8 mouse cellular contexts compared by ENCODE assay signal in the genomic region with DNA sequence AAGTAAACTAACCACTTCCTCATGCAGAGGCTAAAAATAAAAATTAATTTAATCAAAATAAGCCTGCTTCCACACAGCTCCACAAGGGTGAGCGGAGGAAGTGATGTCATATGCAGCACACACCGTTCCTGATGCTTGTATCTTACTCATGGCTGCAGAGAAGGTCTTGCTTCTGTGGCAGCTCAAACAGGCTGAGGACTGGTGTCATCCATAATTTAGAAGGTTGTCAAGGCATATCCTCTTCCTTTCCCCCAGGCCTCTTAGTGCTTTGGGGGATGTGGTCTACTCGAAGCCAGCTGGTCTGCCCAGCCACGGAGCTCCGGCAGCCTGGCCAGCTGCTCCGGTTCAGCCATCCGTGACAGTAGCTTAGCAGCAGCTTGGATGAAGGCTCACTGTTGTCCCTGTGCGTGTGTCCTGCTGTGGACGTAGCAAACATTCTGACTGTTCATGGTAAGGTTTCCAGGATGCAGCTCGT. TPM values are rescaled to one million over a fixed set of nuclear protein-coding genes. Genes with fewer than 3 reads are reported as not detected.
DNase-seq lines count a peak whose midpoint lies in the region; ATAC-seq and TF ChIP-seq lines count a peak whose summit lies in the region.

No protein-coding gene starts in this region.

- dilution Hi-C loops in CH12.LX (cut with MboI; ENCODE audit: extremely low pct_ligation_motif_present, extremely low pct_unique_long_range_greater_than_20kb, low sequenced_read_pairs), result no loop called here

- no peak for TF ChIP-seq EP300 in CH12.LX (IDR thresholded peaks at IDR 0.05; ENCODE audit: low read length)
- TF ChIP-seq EP300 in heart, postnatal 0 days (IDR thresholded peaks at IDR 0.05; ENCODE audit: low read depth), result no peak

- TF ChIP-seq RAD21 in CH12.LX (IDR thresholded peaks at IDR 0.05; ENCODE audit: low read depth, low read length), result no peak

- no peaks in the 10 kb centered on the region for H3K9me3 ChIP-seq in CH12.LX (replicated peaks; ENCODE audit: low read length)
- no peaks in the 10 kb centered on the region for H3K9me3 ChIP-seq in heart, postnatal 0 days (replicated peaks; ENCODE audit: control insufficient read depth, low read length)
- no peaks in the 10 kb centered on the region for H3K9me3 ChIP-seq in midbrain, embryonic 16.5 days (replicated peaks; ENCODE audit: control insufficient read depth, low read length, poor library complexity, severe bottlenecking)

- H3K4me3 ChIP-seq in CH12.LX (replicated peaks in 1 of 3; ENCODE audit: low read depth in 2 of 3, low read length in 2 of 3, poor library complexity in 1 of 3), result no peak overlapping the region
- H3K4me3 ChIP-seq in cortical plate, adult 2 months (ENCODE audit: insufficient read depth, low read length), result no peak overlapping the region
- no peak overlapping the region for H3K4me3 ChIP-seq in heart, postnatal 0 days (ENCODE audit: low read depth, low read length)
- H3K4me3 ChIP-seq in midbrain, embryonic 16.5 days (ENCODE audit: low read depth, low read length), result no peak overlapping the region

- TF ChIP-seq CTCF in CH12.LX (conservative IDR thresholded peaks at IDR 0.05 in 1 of 2, IDR thresholded peaks at IDR 0.05 in 1 of 2; ENCODE audit: low read depth in 2 of 2, low read length in 2 of 2), result no peak
- no peak for TF ChIP-seq CTCF in cortical plate, adult 2 months (IDR thresholded peaks at IDR 0.05; ENCODE audit: extremely low read depth, insufficient read depth, low read length)
- no peak for TF ChIP-seq CTCF in heart, postnatal 0 days (IDR thresholded peaks at IDR 0.05; ENCODE audit: low read depth)

- H3K9ac ChIP-seq in CH12.LX (ENCODE audit: insufficient read depth, low read depth), result no peak overlapping the region
- H3K9ac ChIP-seq in heart, postnatal 0 days (replicated peaks; ENCODE audit: low read depth, low read length), result no peak overlapping the region
- no peak overlapping the region for H3K9ac ChIP-seq in midbrain, embryonic 16.5 days (ENCODE audit: low read depth, low read length)

- no peak overlapping the region for H3K27ac ChIP-seq in CH12.LX (ENCODE audit: insufficient read depth, low read depth)
- peak overlapping the region; percentile 43 for H3K27ac ChIP-seq in cortical plate, adult 2 months (ENCODE audit: insufficient read depth, low read length)
- peak overlapping the region; percentile 72 for H3K27ac ChIP-seq in heart, postnatal 0 days (ENCODE audit: low read depth)
- no peak overlapping the region for H3K27ac ChIP-seq in midbrain, embryonic 16.5 days (ENCODE audit: low read length)

- no peak overlapping the region for H3K4me2 ChIP-seq in CH12.LX (ENCODE audit: insufficient read depth, low read depth, poor library complexity, severe bottlenecking)
- peak overlapping the region; percentile 12; the same call in 1 of the 2 replicates for H3K4me2 ChIP-seq in heart, postnatal 0 days (ENCODE audit: low read depth, low read length)
- H3K4me2 ChIP-seq in midbrain, embryonic 16.5 days (ENCODE audit: low read length), result peak overlapping the region; percentile 5; the same call in 1 of the 2 replicates

- no peaks in the 10 kb centered on the region for H3K36me3 ChIP-seq in CH12.LX (replicated peaks in 1 of 2; ENCODE audit: control insufficient read depth in 1 of 2, insufficient read depth in 1 of 2, low read length in 1 of 2)
- no peaks in the 10 kb centered on the region for H3K36me3 ChIP-seq in heart, postnatal 0 days (replicated peaks; ENCODE audit: control insufficient read depth, insufficient read depth, low read length)
- H3K36me3 ChIP-seq in midbrain, embryonic 16.5 days (ENCODE audit: control insufficient read depth, insufficient read depth, low read length), result no peaks in the 10 kb centered on the region

- no peaks in the 10 kb centered on the region for H3K27me3 ChIP-seq in CH12.LX (replicated peaks)
- no peaks in the 10 kb centered on the region for H3K27me3 ChIP-seq in heart, postnatal 0 days (ENCODE audit: control insufficient read depth, insufficient read depth, low read length)
- no peaks in the 10 kb centered on the region for H3K27me3 ChIP-seq in midbrain, embryonic 16.5 days (ENCODE audit: control insufficient read depth, insufficient read depth, low read depth, low read length)

- WGBS in heart, postnatal 0 days, result 61% methylated on average over 10 of the region's 10 CpGs
- WGBS in midbrain, embryonic 16.5 days, result 23% methylated on average over 10 of the region's 10 CpGs

- H3K4me1 ChIP-seq in CH12.LX (ENCODE audit: control insufficient read depth in 1 of 2, insufficient read depth in 2 of 2), result peaks cover 3 to 40% of the 10 kb centered on the region in 2 experiments; a peak in 3 of 4 replicates
- H3K4me1 ChIP-seq in cortical plate, adult 2 months (ENCODE audit: control insufficient read depth, insufficient read depth, low read length), result no peaks in the 10 kb centered on the region
- H3K4me1 ChIP-seq in heart, postnatal 0 days (ENCODE audit: control insufficient read depth, insufficient read depth), result 0 out of 2 replicates have a peak, but pooled peaks cover 4% of the 10 kb centered on the region
- peaks cover 9% of the 10 kb centered on the region for H3K4me1 ChIP-seq in midbrain, embryonic 16.5 days (ENCODE audit: control insufficient read depth, insufficient read depth, low read length)

- no peaks in the 10 kb centered on the region for H3K79me2 ChIP-seq in CH12.LX (replicated peaks; ENCODE audit: control insufficient read depth, extremely low read depth, insufficient read depth, poor library complexity, severe bottlenecking)

- no peak for DNase-seq in CH12.LX (ENCODE audit: extremely low read depth)
- DNase-seq in heart, postnatal 0 days (ENCODE audit: low spot score), result no peak
- DNase-seq in kidney, postnatal 4 days, result peak; percentile 76 to 86
- DNase-seq in urinary bladder, postnatal 14 days (ENCODE audit: low spot score), result no peak
- no peak for DNase-seq in adrenal gland, postnatal 25 days
- no peak for DNase-seq in urinary bladder, postnatal 4 days (ENCODE audit: low spot score in 2 of 2)

- in situ Hi-C loops in CH12.LX (cut with MboI; ENCODE audit: low pct_ligation_motif_present, low pct_unique_long_range_greater_than_20kb, low sequenced_read_pairs), result no loop called here

- peak; percentile 58; the same call in 1 of the 2 replicates for ATAC-seq in heart, postnatal 0 days (ENCODE audit: insufficient read depth, low read depth)
- peak; percentile 70 for ATAC-seq in midbrain, embryonic 16.5 days

- no peak for TF ChIP-seq POLR2A in CH12.LX (IDR thresholded peaks at IDR 0.05; ENCODE audit: low read depth, low read length)
- TF ChIP-seq POLR2A in cortical plate, adult 2 months (IDR thresholded peaks at IDR 0.05; ENCODE audit: extremely low read depth, insufficient read depth, low read length), result no peak

TF ChIP-seq in CH12.LX, 34 proteins besides CTCF, POLR2A, EP300 and RAD21:
- TF ChIP-seq CHD1 (IDR thresholded peaks at IDR 0.05; ENCODE audit: low read depth, low read length) (no peak), ETS1 (conservative IDR thresholded peaks at IDR 0.05; ENCODE audit: low read depth, low read length) (peak; percentile 16; the same call in 1 of the 2 replicates)
TF ChIP-seq in CH12.LX: peak in this region for 1.

RNA-seq across cellular contexts. Expression of gene Nostrin, which starts 6.6 kb away (rescaled TPM):
- total RNA-seq in CH12.LX (2012; rRNA removed) (1.7 and 2.5 TPM in 2 replicates), CH12.LX (2014; rRNA removed) (0.19 and 0.24 TPM in 2 replicates)
- 0.29 and 0.63 TPM in 2 replicates for polyA plus RNA-seq in CH12.LX (2012; ENCODE audit: insufficient read length, low read depth)
- 3.2 and 3.5 TPM in 2 replicates for polyA plus RNA-seq in cortical plate, adult 2 months (2012; rRNA removed)
- total RNA-seq in heart, postnatal 0 days (2014; rRNA removed; ENCODE audit: low replicate concordance), result 1.1 and 6.9 TPM in 2 replicates
- polyA plus RNA-seq in heart, postnatal 0 days (2015; fragmentation: Nextera tagmentation; extraction: Ambion mirVana), result 7.7 and 8.4 TPM in 2 replicates
- 1.5 and 2.0 TPM in 2 replicates for polyA plus RNA-seq in midbrain, embryonic 16.5 days (2015; fragmentation: Nextera tagmentation; extraction: Ambion mirVana)
- 8.0 and 8.9 TPM in 2 replicates for total RNA-seq in adrenal gland, postnatal 25 days (2021)

Comparison
In these comparisons a context has a peak if more than half of its experiments do, and no peak if none do; other contexts are left out.
1. DNase-seq: peak in kidney, postnatal 4 days (2 of 2); none in CH12.LX (single experiment), heart, postnatal 0 days (single experiment), urinary bladder, postnatal 14 days (single experiment), adrenal gland, postnatal 25 days (single experiment) and urinary bladder, postnatal 4 days (0 of 2).
2. H3K27ac ChIP-seq: peak in cortical plate, adult 2 months (single experiment) and heart, postnatal 0 days (single experiment); none in CH12.LX (single experiment) and midbrain, embryonic 16.5 days (single experiment).